Mouse (Mus musculus): ENCODE measurements around the gene Dnmt3l.
"Not testable (repeated sequence)": the region's sequence is repeated elsewhere in the genome, so short reads cannot be mapped to it uniquely, and the experiment has no call there.

Dnmt3l gene

GRCm38 (mm10) chr10:78090706-78091491 is 49.2 kb downstream of the Dnmt3l start:
- POLR2A ChIA-PET = interaction anchor here in 1 of 4 experiments (0.6 kb wide), 1 partner anchor 43 kb away, joined by 3 read pairs; no protein-coding TSS in a partner anchor
- CTCF ChIA-PET = no interaction called here

- ChIA-PET POLR2A (interaction anchor here in 1 of 4 experiments (1.3 kb wide), 1 partner anchor 69 kb away, joined by 4 read pairs; no protein-coding TSS in a partner anchor), CTCF (no interaction called here)
These were observed 50.3 kb downstream of the Dnmt3l start for GRCm38 (mm10) chr10:78091865-78092724.

GRCm38 (mm10) chr10:78092725-78093029 is 50.9 kb downstream of the Dnmt3l start:
- CTCF ChIA-PET = no interaction called here
- POLR2A ChIA-PET = interaction anchor here in 1 of 4 experiments (1.3 kb wide), 1 partner anchor 69 kb away, joined by 4 read pairs; no protein-coding TSS in a partner anchor

- POLR2A ChIA-PET = no interaction called here
- CTCF ChIA-PET = interaction anchor here in 1 of 4 experiments (0.6 kb wide), 1 partner anchor 793 kb away, joined by 3 read pairs; no protein-coding TSS in a partner anchor
These were observed 53.5 kb downstream of the Dnmt3l start for GRCm38 (mm10) chr10:78095221-78095620.

- CTCF ChIA-PET = interaction anchor here in 3 of 4 experiments (0.6 to 1.3 kb wide), 6 partner anchors 18 to 371 kb away, joined by 3 to 10 read pairs (median 4); no protein-coding TSS in a partner anchor
- POLR2A ChIA-PET = interaction anchor here in 3 of 4 experiments (0.6 to 1.7 kb wide), 14 partner anchors 8 to 194 kb away, joined by 3 to 6 read pairs (median 3); partner anchors contain the start of genes Icosl (in 2 of the 3), Lrrc3 (in 1 of the 3) and Pwp2 (in 1 of the 3)
These were observed 54.5 kb downstream of the Dnmt3l start for GRCm38 (mm10) chr10:78095954-78096931.

GRCm38 (mm10) chr10:78099860-78100259 is 58.1 kb downstream of the Dnmt3l start:
- CTCF ChIA-PET, POLR2A ChIA-PET: not testable (repeated sequence)

GRCm38 (mm10) chr10:78100989-78101780 is 59.4 kb downstream of the Dnmt3l start:
- CTCF ChIA-PET = interaction anchor here in 2 of 4 experiments (0.6 to 1.1 kb wide), 5 partner anchors 32 to 74 kb away, joined by 3 to 7 read pairs (median 5); partner anchors contain the start of gene Icosl (in 2 of the 2)
- POLR2A ChIA-PET = interaction anchor here in 2 of 4 experiments (0.7 to 1.2 kb wide), 6 partner anchors 13 to 197 kb away, joined by 3 to 5 read pairs (median 4); partner anchors contain the start of genes Icosl (in 1 of the 2) and Pwp2 (in 1 of the 2)

- POLR2A ChIA-PET = interaction anchor here in 1 of 4 experiments (0.5 kb wide), 1 partner anchor 86 kb away, joined by 3 read pairs; no protein-coding TSS in a partner anchor
- CTCF ChIA-PET = no interaction called here
These were observed 63.1 kb downstream of the Dnmt3l start for GRCm38 (mm10) chr10:78104555-78105490.

- ChIA-PET POLR2A (no interaction called here), CTCF (no interaction called here)
These were observed 63.8 kb downstream of the Dnmt3l start for GRCm38 (mm10) chr10:78105548-78105947.
